Mouse (Mus musculus) bone marrow, adult 2 months (tissue): ENCODE data around the gene Golga3. TPM values are rescaled to one million over a fixed set of nuclear protein-coding genes. Genes with fewer than 3 reads are reported as not detected.

Experiments
- H3K27ac ChIP-seq: fragments of 200-500 bp; 2 replicates; pipeline ENCODE4 v1.5.1; 2012; ENCODE audit warnings: low read depth, mild to moderate bottlenecking, control low read depth, inconsistent platforms, low read length; ENCODE audit not compliant: control insufficient read depth, poor library complexity, insufficient read depth
- H3K4me1 ChIP-seq: fragments of 200-500 bp; 2 replicates; pipeline ENCODE4 v1.6.1; 2011; ENCODE audit warnings: low read length; ENCODE audit not compliant: control insufficient read depth, insufficient read depth
- H3K4me3 ChIP-seq: fragments of 200-500 bp; replicated peaks from 2 replicates; pipeline ENCODE3; 2011; ENCODE audit warnings: mild to moderate bottlenecking, low read depth, low read length, control low read depth; ENCODE audit not compliant: control insufficient read depth
- CTCF ChIP-seq: fragments of 200-500 bp; IDR thresholded peaks from 2 replicates; pipeline ENCODE4 v1.5.1; 2011; ENCODE audit warnings: low read length, control low read depth; ENCODE audit not compliant: control insufficient read depth, insufficient read depth
- POLR2A ChIP-seq: fragments of 200-500 bp; IDR thresholded peaks from 2 replicates; pipeline ENCODE4 v1.6.1; 2011; ENCODE audit warnings: low read depth, mild to moderate bottlenecking, control low read depth, low read length, borderline replicate concordance; ENCODE audit not compliant: control insufficient read depth
- WGBS: fragments of 180-500 bp; shearing (Covaris S2); methylation state at CpG from one replicate; pipeline ENCODE4 v1.1.7; 2018; 5-methylcytosine and 5-hydroxymethylcytosine counted together
- polyA plus RNA-seq: library from polyadenylated mRNA; stranded (reverse); fragments of >200 nt; gene quantifications from 2 replicates; pipeline ENCODE4 v1.2.4, GENCODE M21; 2011; ENCODE audit warnings: low replicate concordance; ENCODE audit not compliant: missing spikeins, insufficient read depth, insufficient read length

The Golga3 gene
- polyA plus RNA-seq, 1 experiment: 11.2 TPM

- TF ChIP-seq CTCF (no peak), POLR2A (no peak)
- H3K4me3 ChIP-seq: no peak overlapping the region
- H3K4me1 ChIP-seq: no peaks in the 10 kb centered on the region
- WGBS: 89% methylated on average over 4 of the region's 4 CpGs
- H3K27ac ChIP-seq: no peak overlapping the region
These were observed 7.1 kb upstream of the Golga3 start for GRCm38 (mm10) chr5:110169374-110169773.

GRCm38 (mm10) chr5:110177021-110177420 is 520 bp downstream of the Golga3 start:
- Histone ChIP-seq H3K4me3 (peak overlapping the region; percentile 90), H3K4me1 (no peaks in the 10 kb centered on the region; the same call in 1 of the 2 replicates)
- 1% methylated on average over 19 of the region's 19 CpGs for WGBS

DNA sequence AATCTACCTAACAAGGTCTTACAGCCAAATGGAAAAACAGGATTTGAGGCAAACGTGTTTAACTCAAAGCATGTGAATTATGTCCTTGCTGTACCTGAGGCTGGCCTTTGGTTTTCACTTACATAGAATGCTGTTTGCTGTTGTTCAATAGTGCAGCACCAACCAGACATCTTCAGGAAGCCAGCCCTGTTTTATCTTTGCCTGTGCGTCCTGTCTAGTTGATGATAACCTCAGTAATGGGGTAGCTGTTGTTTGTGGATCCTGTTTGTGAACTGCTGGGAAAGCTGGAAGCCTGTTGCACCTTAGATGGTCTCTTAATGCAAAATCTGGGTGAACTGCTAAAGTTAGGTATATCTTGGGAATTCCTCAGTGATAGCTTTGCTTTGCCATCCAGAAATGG is 2.1 kb downstream of the Golga3 start:
- Histone ChIP-seq H3K4me3 (no peak overlapping the region), H3K27ac (no peak overlapping the region), H3K4me1 (no peaks in the 10 kb centered on the region; the same call in 1 of the 2 replicates)
- 61% methylated on average over 2 of the region's 2 CpGs for WGBS
- TF ChIP-seq POLR2A (no peak), CTCF (no peak)

More at GRCm38 (mm10) chr5:110177021-110177420, 520 bp downstream of the Golga3 start:
- peak overlapping the region; percentile 68 for H3K27ac ChIP-seq
- no peak for TF ChIP-seq POLR2A
- TF ChIP-seq CTCF: no peak

GRCm38 (mm10) chr5:110181716-110182115 is 5.2 kb downstream of the Golga3 start:
- 87% methylated on average over 5 of the region's 5 CpGs for WGBS
- Histone ChIP-seq H3K27ac (no peak overlapping the region), H3K4me1 (no peaks in the 10 kb centered on the region; the same call in 1 of the 2 replicates), H3K4me3 (no peak overlapping the region)
- TF ChIP-seq POLR2A (no peak), CTCF (no peak)

DNA sequence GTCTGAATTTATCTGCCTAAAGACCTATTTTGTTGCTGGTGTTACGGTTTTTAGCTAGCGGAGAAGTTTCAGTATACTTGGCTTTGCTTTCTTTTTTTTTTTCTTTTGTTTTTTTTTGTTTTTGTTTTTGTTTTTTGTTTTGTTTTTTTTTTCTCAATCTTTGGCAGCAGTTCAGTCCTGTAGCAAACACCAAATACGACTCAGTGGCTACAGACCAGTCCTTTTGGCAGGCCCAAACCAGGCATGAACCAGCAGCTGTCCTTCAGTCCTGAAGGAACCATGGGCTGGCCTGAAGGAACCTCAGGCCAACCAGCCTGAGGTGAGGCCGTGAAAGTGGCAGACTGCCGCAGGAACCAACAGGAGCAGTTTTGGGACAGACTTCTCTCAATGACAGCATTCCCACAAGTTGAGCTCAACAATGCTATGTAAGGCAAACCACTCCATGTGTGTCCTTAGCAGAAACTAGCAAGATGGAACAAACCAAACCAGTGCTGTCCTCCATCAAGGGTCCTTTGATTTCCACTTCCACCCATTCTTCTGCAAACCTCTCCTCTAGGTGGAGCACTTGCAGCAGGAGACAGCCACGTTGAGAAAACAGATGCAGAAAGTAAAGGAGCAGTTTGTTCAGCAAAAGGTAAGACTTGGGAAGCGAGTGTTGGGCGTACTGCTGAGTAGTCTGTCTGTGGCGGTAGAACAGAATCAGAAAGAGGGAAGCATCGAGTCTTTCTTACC is 26.8 kb downstream of the Golga3 start:
- H3K27ac ChIP-seq: no peak overlapping the region
- peak; percentile 33; the same call in 1 of the 2 replicates for TF ChIP-seq CTCF
- TF ChIP-seq POLR2A: no peak
- whole genome bisulfite sequencing: 75% methylated on average over 10 of the region's 10 CpGs
- no peak overlapping the region for H3K4me3 ChIP-seq
- H3K4me1 ChIP-seq: no peaks in the 10 kb centered on the region; the same call in 1 of the 2 replicates

GRCm38 (mm10) chr5:110204777-110205176 is 28.3 kb downstream of the Golga3 start:
- no peak overlapping the region for H3K4me3 ChIP-seq
- H3K27ac ChIP-seq: no peak overlapping the region
- no peaks in the 10 kb centered on the region; the same call in 1 of the 2 replicates for H3K4me1 ChIP-seq
- WGBS: 65% methylated on average over 6 of the region's 6 CpGs
- peak; percentile 58 for TF ChIP-seq CTCF
- TF ChIP-seq POLR2A: no peak

- no peak overlapping the region for H3K4me3 ChIP-seq
- H3K4me1 ChIP-seq: no peaks in the 10 kb centered on the region
- TF ChIP-seq CTCF: no peak
- no peak for TF ChIP-seq POLR2A
- WGBS: 37% methylated on average over 2 of the region's 2 CpGs
- H3K27ac ChIP-seq: no peak overlapping the region
These were observed 34.8 kb downstream of the Golga3 start for GRCm38 (mm10) chr5:110211312-110211711.

DNA sequence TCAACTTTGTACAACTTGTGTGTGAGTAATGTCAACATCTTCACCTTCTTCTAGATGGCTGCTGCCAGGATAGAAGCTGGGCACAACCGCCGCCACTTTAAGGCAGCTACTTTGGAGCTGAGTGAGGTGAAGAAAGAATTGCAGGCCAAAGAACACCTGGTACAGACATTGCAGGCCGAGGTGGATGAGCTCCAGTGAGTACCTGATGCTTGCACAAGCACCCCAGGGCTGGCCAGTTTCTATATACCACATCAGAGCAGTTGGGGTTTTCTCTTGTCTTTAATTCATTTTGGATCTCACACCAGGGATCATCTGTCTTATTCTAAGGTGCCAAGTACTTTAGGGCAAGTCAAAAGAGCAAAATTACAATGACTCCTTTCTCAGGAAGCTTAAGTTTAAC is 40.3 kb downstream of the Golga3 start:
- no peak overlapping the region for H3K4me3 ChIP-seq
- no peak overlapping the region for H3K27ac ChIP-seq
- H3K4me1 ChIP-seq: no peaks in the 10 kb centered on the region
- WGBS: 90% methylated on average over 3 of the region's 3 CpGs
- TF ChIP-seq POLR2A (no peak), CTCF (no peak)

DNA sequence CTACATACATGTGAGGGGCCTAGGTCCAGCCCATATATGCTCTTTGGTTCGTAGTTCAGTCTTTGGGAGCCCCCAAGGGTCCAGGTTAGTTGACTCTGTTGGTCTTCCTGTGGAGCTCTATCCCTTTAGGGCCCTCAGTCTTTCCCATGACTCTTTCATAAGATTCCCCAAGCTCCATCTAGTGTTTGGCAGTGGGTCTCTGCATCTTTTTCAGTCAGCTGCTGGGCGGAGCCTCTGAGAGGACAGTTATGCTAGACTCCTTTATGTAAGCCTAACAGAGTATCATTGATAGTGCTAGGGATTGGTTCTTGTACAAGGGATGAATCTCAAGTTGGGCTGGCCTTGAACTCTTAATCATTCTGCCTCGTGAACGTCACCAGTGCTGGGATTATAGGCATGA is 43.8 kb downstream of the Golga3 start:
- TF ChIP-seq CTCF (no peak), POLR2A (no peak)
- 89% methylated on average over 4 of the region's 4 CpGs for WGBS
- Histone ChIP-seq H3K4me1 (no peaks in the 10 kb centered on the region), H3K4me3 (no peak overlapping the region), H3K27ac (no peak overlapping the region)
